Mouse (Mus musculus) neural tube, embryonic 11.5 days (tissue): Measurements from ENCODE around the gene Dner. TPM values are rescaled to one million over a fixed set of nuclear protein-coding genes. Genes with fewer than 3 reads are reported as not detected.

Experiments used
- ATAC-seq: fragments of 200-750 bp; cut with Nextera tagmentation; 2 replicates; pipeline ENCODE4 v1.8.0; 2017; ENCODE audit warnings: moderate number of reproducible peaks, mild to moderate bottlenecking, moderate TSS enrichment, moderate library complexity; ENCODE audit not compliant: insufficient read depth, low FRiP score, low TSS enrichment
- DNase-seq: peaks from one replicate; pipeline ENCODE4 v3.0.0-alpha.2; 2015; ENCODE audit warnings: low spot score
- H3K27ac ChIP-seq: fragments of 300-500 bp; sonication (generic); 2 replicates; pipeline ENCODE4 v1.5.1; 2014; ENCODE audit warnings: low read depth, mild to moderate bottlenecking, low read length
- H3K27me3 ChIP-seq: fragments of 300-500 bp; sonication (generic); 2 replicates; pipeline ENCODE4 v1.6.1; 2014; ENCODE audit warnings: mild to moderate bottlenecking, low read length, mixed read lengths; ENCODE audit not compliant: control insufficient read depth, insufficient read depth
- H3K36me3 ChIP-seq: fragments of 300-500 bp; sonication (generic); 2 replicates; pipeline ENCODE4 v1.6.1; 2014; ENCODE audit warnings: mild to moderate bottlenecking, low read length, moderate library complexity, mixed read lengths; ENCODE audit not compliant: control insufficient read depth, insufficient read depth
- H3K4me1 ChIP-seq: fragments of 300-500 bp; sonication (generic); 2 replicates; pipeline ENCODE4 v1.6.1; 2014; ENCODE audit warnings: low read length, mixed read lengths; ENCODE audit not compliant: control insufficient read depth, insufficient read depth
- H3K4me2 ChIP-seq: fragments of 300-500 bp; sonication (generic); 2 replicates; pipeline ENCODE4 v1.6.1; 2014; ENCODE audit warnings: low read depth, mild to moderate bottlenecking, moderate library complexity
- H3K4me3 ChIP-seq: fragments of 300-500 bp; sonication (generic); 2 replicates; pipeline ENCODE4 v1.5.1; 2014; ENCODE audit warnings: low read depth, low read length
- H3K9ac ChIP-seq: fragments of 300-500 bp; sonication (generic); 2 replicates; pipeline ENCODE4 v1.6.1; 2014; ENCODE audit warnings: mild to moderate bottlenecking, low read length
- H3K9me3 ChIP-seq: fragments of 300-500 bp; sonication (generic); 2 replicates; pipeline ENCODE4 v1.6.1; 2016; ENCODE audit warnings: low read length; ENCODE audit not compliant: control insufficient read depth
- WGBS: fragments of 180-500 bp; shearing (Covaris S2); extraction: QIAGEN DNeasy Blood & Tissue Kit; methylation state at CpG from one replicate; pipeline ENCODE4 v1.1.7; 2014; 5-methylcytosine and 5-hydroxymethylcytosine counted together
- polyA plus RNA-seq: library from polyadenylated mRNA; unstranded; fragments of >200 nt; fragmentation: Nextera tagmentation; extraction: Ambion mirVana; gene quantifications from 2 replicates; pipeline ENCODE4 v1.2.1, GENCODE M21; 2014

Gene Dner
- polyA plus RNA-seq, 1 experiment from 2014 or later = 44.7 TPM

DNA sequence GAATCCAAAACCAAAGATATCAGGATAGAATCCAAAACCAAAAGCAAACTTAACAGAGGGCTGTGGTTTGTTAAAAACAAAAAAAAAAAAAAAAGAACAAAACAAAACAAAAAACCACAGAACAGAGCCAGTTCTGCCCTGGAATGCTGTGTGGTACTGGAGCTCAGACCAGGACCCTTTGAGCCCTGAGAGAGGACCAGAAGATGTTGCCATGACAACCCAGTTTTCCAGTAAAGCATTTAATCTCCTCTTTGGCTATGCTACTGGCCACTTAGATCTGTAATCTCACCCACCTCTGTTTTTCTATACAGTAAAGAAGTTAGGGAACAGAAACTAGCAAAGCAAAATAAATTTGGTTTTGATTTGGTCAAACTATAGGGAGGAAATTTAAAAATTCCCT lies 79.9 kb downstream of the Dner start:
- Histone ChIP-seq H3K36me3 (no peaks in the 10 kb centered on the region), H3K27me3 (no peaks in the 10 kb centered on the region), H3K4me1 (no peaks in the 10 kb centered on the region; the same call in 1 of the 2 replicates), H3K4me2 (no peak overlapping the region), H3K9ac (no peak overlapping the region), H3K4me3 (no peak overlapping the region), H3K27ac (no peak overlapping the region), H3K9me3 (no peaks in the 10 kb centered on the region)
- ATAC-seq = no peak
- DNase-seq = no peak

- Histone ChIP-seq H3K27ac (no peak overlapping the region), H3K36me3 (no peaks in the 10 kb centered on the region), H3K27me3 (no peaks in the 10 kb centered on the region), H3K9me3 (no peaks in the 10 kb centered on the region), H3K4me2 (no peak overlapping the region), H3K9ac (no peak overlapping the region), H3K4me1 (no peaks in the 10 kb centered on the region), H3K4me3 (no peak overlapping the region)
- DNase-seq = no peak
- ATAC-seq = no peak
- WGBS = 82% methylated on average over 7 of the region's 7 CpGs
These were observed 81.4 kb downstream of the Dner start for GRCm38 (mm10) chr1:84614596-84614995.

GRCm38 (mm10) chr1:84613119-84613518 lies 82.9 kb downstream of the Dner start:
- Histone ChIP-seq H3K4me2 (no peak overlapping the region), H3K27ac (no peak overlapping the region), H3K9ac (no peak overlapping the region), H3K4me3 (no peak overlapping the region), H3K36me3 (no peaks in the 10 kb centered on the region), H3K27me3 (no peaks in the 10 kb centered on the region), H3K9me3 (no peaks in the 10 kb centered on the region), H3K4me1 (no peaks in the 10 kb centered on the region)
- DNase-seq (peak; percentile 29), ATAC-seq (peak; percentile 15; the same call in 1 of the 2 replicates)
- 59% methylated on average over 8 of the region's 8 CpGs for WGBS

DNA sequence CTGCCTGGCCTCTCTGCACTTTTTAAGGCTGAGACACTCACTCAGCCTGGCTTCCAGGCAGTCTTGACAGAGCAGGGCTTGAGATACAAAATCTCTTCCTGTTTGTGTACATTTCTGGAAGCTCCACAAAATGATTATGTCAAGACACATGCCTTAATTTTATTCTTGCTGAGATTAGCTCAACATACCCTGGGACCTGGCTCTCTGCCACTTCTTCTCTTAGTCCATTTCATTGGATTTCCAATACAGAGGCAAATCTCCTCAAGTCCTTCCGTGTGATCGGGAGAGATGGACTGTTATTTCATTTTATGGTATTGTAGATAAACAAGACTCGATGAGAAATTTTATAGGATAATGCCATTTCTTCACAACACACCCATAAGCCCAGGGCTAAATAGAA lies 84.7 kb downstream of the Dner start:
- Histone ChIP-seq H3K27me3 (no peaks in the 10 kb centered on the region), H3K4me2 (no peak overlapping the region), H3K36me3 (no peaks in the 10 kb centered on the region), H3K27ac (no peak overlapping the region), H3K9me3 (no peaks in the 10 kb centered on the region), H3K4me3 (no peak overlapping the region), H3K4me1 (no peaks in the 10 kb centered on the region), H3K9ac (no peak overlapping the region)
- no peak for DNase-seq
- WGBS = 97% methylated on average over 3 of the region's 3 CpGs
- no peak for ATAC-seq

- Histone ChIP-seq H3K4me1 (no peaks in the 10 kb centered on the region), H3K9ac (no peak overlapping the region), H3K27me3 (no peaks in the 10 kb centered on the region), H3K27ac (no peak overlapping the region), H3K9me3 (no peaks in the 10 kb centered on the region), H3K36me3 (no peaks in the 10 kb centered on the region), H3K4me2 (no peak overlapping the region), H3K4me3 (no peak overlapping the region)
- WGBS = 84% methylated on average over 5 of the region's 5 CpGs
- ATAC-seq (no peak), DNase-seq (no peak)
These were observed 97.0 kb downstream of the Dner start for GRCm38 (mm10) chr1:84599025-84599424.

DNA sequence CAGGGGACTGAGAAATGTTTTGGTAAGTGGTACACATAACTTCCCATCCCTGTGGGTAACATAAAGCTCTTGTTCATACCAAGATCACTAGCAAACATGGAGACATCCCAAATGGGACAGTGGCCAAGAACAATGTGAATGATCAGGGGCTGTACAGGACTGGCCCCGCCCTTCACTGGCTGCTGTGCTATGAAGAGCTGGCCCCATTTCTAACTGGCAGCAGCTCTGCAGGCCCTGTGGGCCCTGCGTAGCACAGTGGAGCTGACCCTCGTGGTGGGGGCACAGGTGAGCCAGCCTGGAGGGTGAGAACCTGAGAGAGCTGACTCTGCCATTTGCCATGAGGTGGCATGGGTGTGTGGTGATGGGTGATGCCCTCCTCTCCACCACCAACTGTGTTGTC lies 100.0 kb downstream of the Dner start:
- Histone ChIP-seq H3K27ac (no peak overlapping the region), H3K4me3 (no peak overlapping the region), H3K9me3 (no peaks in the 10 kb centered on the region), H3K9ac (no peak overlapping the region), H3K36me3 (no peaks in the 10 kb centered on the region), H3K27me3 (no peaks in the 10 kb centered on the region), H3K4me2 (no peak overlapping the region), H3K4me1 (no peaks in the 10 kb centered on the region)
- DNase-seq (no peak), ATAC-seq (no peak)
- WGBS = 79% methylated on average over 3 of the region's 3 CpGs

DNA sequence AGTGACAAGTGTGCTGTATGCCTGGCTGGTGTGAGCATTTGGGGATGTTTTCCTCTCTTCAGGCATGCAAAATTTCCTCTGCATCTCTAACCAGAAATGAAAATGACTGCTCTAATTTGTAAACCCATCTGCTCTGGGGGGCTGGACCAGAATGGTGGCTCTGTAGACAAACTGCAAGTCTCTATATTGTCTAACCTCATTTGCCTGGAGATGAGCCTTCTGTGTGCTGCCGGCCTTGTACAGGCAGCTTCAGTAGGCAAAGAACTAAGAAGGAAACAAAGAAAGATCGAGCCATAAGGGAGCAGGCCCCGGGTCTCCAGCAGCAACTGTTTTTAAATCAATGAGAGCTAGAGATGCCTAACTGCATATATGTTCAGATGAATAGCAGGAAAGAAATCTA lies 103.6 kb downstream of the Dner start:
- no peaks in the 10 kb centered on the region for H3K27me3 ChIP-seq
- no peak overlapping the region for H3K9ac ChIP-seq
- DNase-seq = no peak
- no peaks in the 10 kb centered on the region for H3K4me1 ChIP-seq
- WGBS = 68% methylated on average over 3 of the region's 3 CpGs
- no peaks in the 10 kb centered on the region for H3K9me3 ChIP-seq
- no peak overlapping the region for H3K4me3 ChIP-seq
- no peaks in the 10 kb centered on the region for H3K36me3 ChIP-seq
- no peak for ATAC-seq
- no peak overlapping the region for H3K27ac ChIP-seq
- no peak overlapping the region for H3K4me2 ChIP-seq

DNA sequence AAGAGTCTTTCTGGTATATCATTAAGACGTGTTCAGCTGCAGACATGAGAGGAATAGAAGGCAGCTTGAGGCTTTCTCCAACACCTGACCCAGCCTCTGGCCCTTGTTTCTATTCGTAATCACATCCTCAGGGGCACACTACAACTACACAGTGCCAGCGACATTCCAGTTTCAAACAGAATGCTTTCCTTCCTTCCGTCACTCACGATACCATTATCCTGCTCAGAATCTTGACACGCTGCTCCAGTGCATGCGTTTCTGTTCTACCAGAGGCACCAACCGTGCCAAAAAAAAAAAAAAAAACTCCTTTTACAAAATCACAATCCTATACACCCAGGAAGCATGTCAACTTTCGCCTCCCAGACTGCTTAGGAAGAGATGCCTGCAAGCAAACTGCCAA lies 105.5 kb downstream of the Dner start:
- Histone ChIP-seq H3K27me3 (no peaks in the 10 kb centered on the region), H3K4me2 (no peak overlapping the region), H3K36me3 (no peaks in the 10 kb centered on the region), H3K9ac (no peak overlapping the region), H3K9me3 (no peaks in the 10 kb centered on the region), H3K4me3 (no peak overlapping the region), H3K27ac (no peak overlapping the region), H3K4me1 (peaks cover 3% of the 10 kb centered on the region; the same call in 1 of the 2 replicates)
- ATAC-seq = no peak
- WGBS = 87% methylated on average over 9 of the region's 9 CpGs
- no peak for DNase-seq

DNA sequence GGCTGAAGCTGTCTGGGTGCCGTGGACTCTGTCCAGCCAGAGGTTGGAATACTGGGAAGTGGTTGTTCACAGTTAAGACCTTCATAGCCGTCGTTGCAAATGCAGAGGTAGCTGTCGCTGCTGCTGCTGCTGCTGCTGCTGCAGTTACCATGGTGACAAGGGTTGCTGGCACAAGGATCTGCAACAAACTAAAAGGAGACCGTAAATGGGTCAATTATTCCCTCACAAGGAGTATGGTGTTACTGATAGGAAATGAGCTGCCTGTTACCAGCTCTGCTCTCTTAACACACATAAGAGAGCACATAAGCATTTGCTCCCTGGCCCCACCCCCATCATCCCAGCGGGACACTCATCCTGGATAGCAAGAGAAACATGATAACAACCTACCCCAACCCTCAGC lies 110.6 kb downstream of the Dner start:
- no peak overlapping the region for H3K4me3 ChIP-seq
- no peaks in the 10 kb centered on the region for H3K36me3 ChIP-seq
- no peak overlapping the region for H3K4me2 ChIP-seq
- DNase-seq = peak; percentile 29
- 9% methylated on average over 6 of the region's 6 CpGs for WGBS
- H3K9me3 ChIP-seq = no peaks in the 10 kb centered on the region
- peak; percentile 49 for ATAC-seq
- no peak overlapping the region for H3K9ac ChIP-seq
- peaks cover 5% of the 10 kb centered on the region; the same call in 1 of the 2 replicates for H3K4me1 ChIP-seq
- no peak overlapping the region for H3K27ac ChIP-seq
- no peaks in the 10 kb centered on the region for H3K27me3 ChIP-seq
